Mouse (Mus musculus): ENCODE measurements around the gene Gm14440. TPM values are rescaled to one million over a fixed set of nuclear protein-coding genes. Genes with fewer than 3 reads are reported as not detected.
"Not testable (repeated sequence)": the region's sequence is repeated elsewhere in the genome, so short reads cannot be mapped to it uniquely, and the experiment has no call there.

Gene Gm14440
- 1.6 and 7.9 TPM in 2 replicates for polyA plus RNA-seq (2014; fragmentation: Nextera tagmentation; extraction: Ambion mirVana)

GRCm38 (mm10) chr2:175274825-175275224 is at the start of gene Gm14440:
Gene Gm14440, plus strand, starts transcription at chr2:175275125.
- no CpG with 5 or more reads among the region's 6 CpGs for WGBS
- ATAC-seq (replicated peaks; ENCODE audit: low FRiP score): not testable (repeated sequence)

More at GRCm38 (mm10) chr2:175274825-175275224, at the start of gene Gm14440:
- H3K9ac ChIP-seq (ENCODE audit: low read length); H3K36me3 ChIP-seq (ENCODE audit: control insufficient read depth, insufficient read depth, low read length); H3K4me3 ChIP-seq (ENCODE audit: low read depth, low read length); H3K4me1 ChIP-seq (replicated peaks; ENCODE audit: control insufficient read depth, insufficient read depth, low read length); H3K9me3 ChIP-seq (ENCODE audit: control insufficient read depth, low read length); H3K27ac ChIP-seq (ENCODE audit: low read depth, low read length); H3K27me3 ChIP-seq (ENCODE audit: control insufficient read depth, insufficient read depth, low read length); H3K4me2 ChIP-seq (ENCODE audit: low read depth, low read length, severe bottlenecking); DNase-seq (ENCODE audit: low spot score): not testable (repeated sequence)

Other genes starting within 250 kb of the Gm14440 start
- 1.0 TPM in 2 replicates for gene Gm14393, start 207.3 kb upstream of the Gm14440 start, polyA plus RNA-seq (2014; fragmentation: Nextera tagmentation; extraction: Ambion mirVana)
- gene Gm14399, start 133.1 kb upstream of the Gm14440 start, polyA plus RNA-seq (2014; fragmentation: Nextera tagmentation; extraction: Ambion mirVana): 7.2 and 9.2 TPM in 2 replicates
- 0.97 and 1.3 TPM in 2 replicates for gene Gm14443, start 99.3 kb upstream of the Gm14440 start, polyA plus RNA-seq (2014; fragmentation: Nextera tagmentation; extraction: Ambion mirVana)
- gene Gm14391, start 68.2 kb upstream of the Gm14440 start, polyA plus RNA-seq (2014; fragmentation: Nextera tagmentation; extraction: Ambion mirVana): 4.0 and 9.1 TPM in 2 replicates
- gene Gm4631, start 63.1 kb downstream of the Gm14440 start, polyA plus RNA-seq (2014; fragmentation: Nextera tagmentation; extraction: Ambion mirVana): 22.9 and 26.6 TPM in 2 replicates
- 6.1 and 6.8 TPM in 2 replicates for gene Zfp968, start 97.3 kb downstream of the Gm14440 start, polyA plus RNA-seq (2014; fragmentation: Nextera tagmentation; extraction: Ambion mirVana)
- gene Gm4724, start 160.7 kb downstream of the Gm14440 start, polyA plus RNA-seq (2014; fragmentation: Nextera tagmentation; extraction: Ambion mirVana): 21.7 and 29.3 TPM in 2 replicates
- gene Zfp965, start 194.9 kb downstream of the Gm14440 start, polyA plus RNA-seq (2014; fragmentation: Nextera tagmentation; extraction: Ambion mirVana): 7.2 and 7.4 TPM in 2 replicates